Mouse (Mus musculus) liver, embryonic 12.5 days (tissue): ENCODE results near the gene Tlr7. TPM values are rescaled to one million over a fixed set of nuclear protein-coding genes. Genes with fewer than 3 reads are reported as not detected.

ENCODE experiments used
- ATAC-seq: fragments of 200-750 bp; cut with Nextera tagmentation; 2 replicates; pipeline ENCODE4 v1.8.0; 2017; ENCODE audit warnings: moderate number of reproducible peaks, mild to moderate bottlenecking, moderate library complexity
- H3K27ac ChIP-seq: fragments of 300-500 bp; sonication (generic); 2 replicates; pipeline ENCODE4 v1.5.1; 2016; ENCODE audit warnings: mild to moderate bottlenecking
- H3K27me3 ChIP-seq: fragments of 300-500 bp; sonication (generic); replicated peaks from 2 replicates; pipeline ENCODE4 v1.6.1; 2016; ENCODE audit warnings: mild to moderate bottlenecking, moderate library complexity
- H3K36me3 ChIP-seq: fragments of 300-500 bp; sonication (generic); 2 replicates; pipeline ENCODE4 v1.6.1; 2016; ENCODE audit warnings: mild to moderate bottlenecking, moderate library complexity
- H3K4me1 ChIP-seq: fragments of 300-500 bp; sonication (generic); 2 replicates; pipeline ENCODE4 v1.6.1; 2016
- H3K4me2 ChIP-seq: fragments of 300-500 bp; sonication (generic); 2 replicates; pipeline ENCODE4 v1.6.1; 2016; ENCODE audit warnings: mild to moderate bottlenecking, moderate library complexity
- H3K4me3 ChIP-seq: fragments of 300-500 bp; sonication (generic); 2 replicates; pipeline ENCODE4 v1.5.1; 2016; ENCODE audit warnings: mild to moderate bottlenecking, moderate library complexity
- H3K9ac ChIP-seq: fragments of 300-500 bp; sonication (generic); 2 replicates; pipeline ENCODE4 v1.6.1; 2016; ENCODE audit warnings: mild to moderate bottlenecking, moderate library complexity
- H3K9me3 ChIP-seq: fragments of 300-500 bp; sonication (generic); replicated peaks from 2 replicates; pipeline ENCODE4 v1.6.1; 2016; ENCODE audit warnings: mild to moderate bottlenecking, moderate library complexity
- WGBS: fragments of 180-500 bp; shearing (Covaris S2); methylation state at CpG from one replicate; pipeline ENCODE4 v1.1.7; 2016; ENCODE audit not compliant: insufficient replicate concordance; 5-methylcytosine and 5-hydroxymethylcytosine counted together
- polyA plus RNA-seq: library from polyadenylated mRNA; unstranded; fragments of >200 nt; fragmentation: Nextera tagmentation; extraction: Ambion mirVana; gene quantifications from 2 replicates; pipeline ENCODE4 v1.2.1, GENCODE M21; 2016

Tlr7 gene
- polyA plus RNA-seq, 1 experiment from 2014 or later, result 0.58 TPM

DNA sequence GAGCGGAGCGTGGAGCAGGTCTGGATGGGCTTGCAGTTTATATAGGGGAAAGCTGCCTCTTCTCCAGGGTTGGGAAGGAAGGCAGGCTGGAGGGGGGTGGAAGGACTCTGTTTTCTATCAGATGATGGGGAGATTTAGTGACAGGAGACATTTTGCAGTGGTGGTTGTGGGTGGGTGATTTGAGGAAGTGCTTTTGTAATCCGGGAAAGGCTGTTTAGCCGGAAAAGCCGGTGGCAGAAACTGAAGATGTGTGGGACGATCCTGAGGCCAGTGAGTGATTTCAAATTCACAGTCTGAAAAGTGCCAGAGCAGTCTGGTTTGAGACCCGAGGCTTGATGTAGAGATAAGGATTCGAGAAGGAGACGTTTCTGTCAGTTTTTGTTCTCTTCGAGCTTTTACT, 53.8 kb downstream of the Tlr7 start:
- no peak overlapping the region for H3K9ac ChIP-seq
- H3K27me3 ChIP-seq, result no peaks in the 10 kb centered on the region
- no peak for ATAC-seq
- peak overlapping the region; percentile 31 for H3K4me2 ChIP-seq
- no peaks in the 10 kb centered on the region for H3K36me3 ChIP-seq
- WGBS, result 30% methylated on average over 10 of the region's 10 CpGs
- no peaks in the 10 kb centered on the region for H3K4me1 ChIP-seq
- no peak overlapping the region for H3K27ac ChIP-seq
- no peak overlapping the region for H3K4me3 ChIP-seq
- H3K9me3 ChIP-seq, result no peaks in the 10 kb centered on the region

DNA sequence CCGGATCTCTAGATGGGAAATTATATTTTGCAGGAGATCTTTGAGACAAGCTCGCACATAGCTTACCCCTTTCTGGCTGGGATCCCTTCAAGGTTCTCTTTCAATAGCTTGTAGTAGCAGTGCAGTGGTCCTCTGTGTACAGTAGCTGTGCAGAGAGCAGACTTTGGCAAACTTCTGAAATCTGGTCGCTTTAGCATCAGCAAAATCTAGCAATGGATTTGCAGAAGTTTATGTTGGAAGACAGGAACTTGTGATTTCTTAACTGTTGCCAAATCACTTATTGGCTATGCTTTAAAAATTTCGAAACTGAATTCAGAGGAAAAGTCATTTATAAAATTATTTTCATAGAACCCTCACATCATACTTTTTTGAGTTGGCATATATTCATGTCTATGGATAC, 66.3 kb downstream of the Tlr7 start, which contains the start of gene Tlr8:
Gene Tlr8, minus strand, starts transcription at position 244 of the 400 bp plus-strand sequence.
- ATAC-seq, result no peak
- 59% methylated on average over 4 of the region's 4 CpGs for WGBS

DNA sequence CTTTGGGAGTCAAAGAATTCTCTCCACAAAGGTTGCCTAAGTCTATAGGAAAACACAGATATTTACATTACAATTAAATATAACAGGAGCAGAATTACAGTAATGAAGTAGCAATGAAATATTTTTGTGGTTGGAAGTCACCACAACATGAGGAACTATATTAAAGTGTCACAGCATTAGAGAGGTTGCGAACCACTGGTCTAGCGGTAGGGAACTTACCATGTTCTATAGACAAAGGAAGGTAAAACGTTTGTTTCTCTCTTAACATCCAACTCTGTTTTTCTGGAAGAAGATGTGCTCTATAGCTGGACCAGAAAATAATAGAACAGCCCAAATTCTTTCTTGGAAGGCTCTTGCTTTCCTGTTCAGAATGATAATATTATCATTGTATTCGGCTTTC, 66.8 kb downstream of the Tlr7 start:
- Histone ChIP-seq H3K4me2 (no peak overlapping the region), H3K4me1 (no peaks in the 10 kb centered on the region), H3K9ac (no peak overlapping the region), H3K27ac (no peak overlapping the region), H3K9me3 (no peaks in the 10 kb centered on the region), H3K36me3 (no peaks in the 10 kb centered on the region), H3K27me3 (no peaks in the 10 kb centered on the region; the same call in 1 of the 2 replicates), H3K4me3 (no peak overlapping the region)
- ATAC-seq, result no peak
- 66% methylated on average over 4 of the region's 4 CpGs for WGBS

More for the DNA sequence above, 66.3 kb downstream of the Tlr7 start, which contains the start of gene Tlr8:
- Histone ChIP-seq H3K9me3 (no peaks in the 10 kb centered on the region), H3K36me3 (no peaks in the 10 kb centered on the region), H3K27me3 (no peaks in the 10 kb centered on the region; the same call in 1 of the 2 replicates), H3K4me1 (no peaks in the 10 kb centered on the region), H3K27ac (no peak within 1 kb of the TSS), H3K4me3 (no peak within 1 kb of the TSS), H3K9ac (no peak within 1 kb of the TSS), H3K4me2 (no peak within 1 kb of the TSS)

Other genes starting within 250 kb of the Tlr7 start
- 1,414 and 1,473 TPM in 2 replicates for gene Tmsb4x, start 121.2 kb downstream of the Tlr7 start, polyA plus RNA-seq
- gene Tlr8, start 66.2 kb downstream of the Tlr7 start, polyA plus RNA-seq, result 0.13 and 0.52 TPM in 2 replicates
- 15.3 and 15.8 TPM in 2 replicates for gene Prps2, start 52.2 kb upstream of the Tlr7 start, polyA plus RNA-seq